Mouse (Mus musculus): ENCODE measurements around the gene 1700003E16Rik. TPM values are rescaled to one million over a fixed set of nuclear protein-coding genes. Genes with fewer than 3 reads are reported as not detected.

The 1700003E16Rik gene
- polyA plus RNA-seq, 1 experiment = 1.9 TPM

DNA sequence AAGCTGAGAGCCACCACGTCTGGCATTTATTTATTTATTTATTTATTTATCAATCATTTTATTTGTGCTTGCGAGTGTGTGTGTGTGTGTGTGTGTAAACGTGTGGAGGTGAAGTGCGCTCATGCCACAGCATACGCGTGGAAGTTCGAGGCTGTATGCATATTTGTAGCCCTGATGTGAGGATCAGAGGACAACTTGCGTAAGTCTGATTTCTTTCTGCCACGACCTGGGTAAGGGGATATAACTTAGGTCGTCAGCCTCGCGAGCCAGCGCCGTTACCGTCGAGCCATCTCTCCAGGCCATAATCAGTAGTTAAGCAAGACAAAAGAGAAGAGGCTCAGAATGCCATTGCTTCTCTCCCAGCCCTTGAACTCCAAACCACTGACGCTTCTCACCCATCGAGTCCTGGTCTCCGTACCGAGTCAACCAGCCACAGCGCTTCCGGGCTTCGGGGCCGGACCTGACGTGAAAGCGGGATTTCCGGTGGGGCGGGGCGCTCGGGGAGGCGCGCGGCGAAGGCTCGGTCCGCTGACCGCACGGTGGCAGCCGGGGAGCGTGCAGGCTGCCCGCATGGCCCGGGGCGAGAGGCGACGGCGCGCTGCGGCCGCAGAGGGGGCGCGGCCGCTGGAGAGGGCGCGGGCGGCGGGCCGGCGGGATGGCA, 41.1 kb upstream of the 1700003E16Rik start, which contains the start of gene Mogs:
Mogs (plus strand) TSS at position 486 of the 661 bp plus-strand sequence.
- Histone ChIP-seq H3K79me2 (ENCODE audit: control insufficient read depth, insufficient read depth) (peaks cover 20% of the 10 kb centered on the region), H3K4me2 (ENCODE audit: low read depth) (peak within 1 kb of the TSS; percentile 88), H3ac (ENCODE audit: control insufficient read depth, insufficient read length) (peak within 1 kb of the TSS; percentile 90), H3K27me3 (ENCODE audit: control insufficient read depth, insufficient read depth, insufficient read length) (no peaks in the 10 kb centered on the region), H3K4me3 (peak within 1 kb of the TSS; percentile 75), H3K36me3 (ENCODE audit: control insufficient read depth, insufficient read depth) (peaks cover 3% of the 10 kb centered on the region)
- peak; percentile 93 for TF ChIP-seq POLR2A (IDR thresholded peaks at IDR 0.05; ENCODE audit: insufficient read length, low read depth)
- peak in 1 of 3 experiments; percentile 10 for TF ChIP-seq MYOD1 (IDR thresholded peaks at IDR 0.05; ENCODE audit: control insufficient read depth in 1 of 3, insufficient read length in 2 of 3, low read depth in 2 of 3)
- TF ChIP-seq POLR2AphosphoS2 (IDR thresholded peaks at IDR 0.05; ENCODE audit: insufficient read length, low read depth) = peak; percentile 83
- TF ChIP-seq MYOG (IDR thresholded peaks at IDR 0.05; ENCODE audit: control insufficient read depth in 1 of 3, insufficient read depth in 1 of 3, insufficient read length in 2 of 3, low read depth in 2 of 3) = no peak

DNA sequence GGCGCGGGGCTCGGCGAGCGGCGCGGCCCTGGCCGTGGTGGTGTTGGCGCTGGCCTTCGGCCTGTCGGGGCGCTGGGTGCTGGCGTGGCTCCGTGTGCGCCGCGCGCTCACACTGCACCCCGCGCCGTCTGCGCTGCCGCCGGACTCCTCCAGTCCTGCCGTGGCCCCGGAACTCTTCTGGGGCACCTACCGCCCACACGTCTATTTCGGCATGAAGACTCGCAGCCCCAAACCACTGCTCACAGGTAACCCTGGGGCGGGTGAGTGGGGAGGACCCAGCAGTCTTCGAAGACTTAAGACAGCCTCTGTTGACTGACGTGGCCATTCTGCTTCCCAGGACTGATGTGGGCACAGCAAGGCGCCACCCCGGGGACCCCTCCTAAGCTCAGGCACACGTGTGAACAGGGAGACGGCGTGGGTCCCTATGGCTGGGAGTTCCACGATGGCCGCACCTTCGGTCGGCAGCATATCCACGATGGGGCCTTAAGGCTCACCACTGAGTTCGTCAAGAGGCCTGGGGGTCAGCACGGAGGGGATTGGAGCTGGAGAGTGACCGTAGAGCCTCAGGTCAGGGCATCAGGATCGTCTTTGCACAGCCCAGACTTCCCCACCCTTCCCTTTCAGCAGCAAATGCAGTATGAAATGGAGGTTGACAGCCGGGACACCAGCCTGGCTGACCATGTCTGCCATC, 40.4 kb upstream of the 1700003E16Rik start:
- Histone ChIP-seq H3K27me3 (ENCODE audit: control insufficient read depth, insufficient read depth, insufficient read length) (no peaks in the 10 kb centered on the region), H3K36me3 (ENCODE audit: control insufficient read depth, insufficient read depth) (no peaks in the 10 kb centered on the region), H3ac (ENCODE audit: control insufficient read depth, insufficient read length) (peak overlapping the region; percentile 90), H3K79me2 (ENCODE audit: control insufficient read depth, insufficient read depth) (peaks cover 20% of the 10 kb centered on the region), H3K4me2 (ENCODE audit: low read depth) (peak overlapping the region; percentile 88), H3K4me3 (peak overlapping the region; percentile 75)
- TF ChIP-seq MYOD1 (IDR thresholded peaks at IDR 0.05; ENCODE audit: control insufficient read depth in 1 of 3, insufficient read length in 2 of 3, low read depth in 2 of 3) (no peak), USF1 (IDR thresholded peaks at IDR 0.05; ENCODE audit: low read depth) (no peak), CEBPB (IDR thresholded peaks at IDR 0.05; ENCODE audit: insufficient read depth, poor library complexity, severe bottlenecking) (no peak), E2F4 (IDR thresholded peaks at IDR 0.05; ENCODE audit: insufficient read depth) (no peak), SRF (IDR thresholded peaks at IDR 0.05; ENCODE audit: control insufficient read depth, insufficient read length, low read depth) (no peak), POLR2AphosphoS2 (IDR thresholded peaks at IDR 0.05; ENCODE audit: insufficient read length, low read depth) (no peak), TCF12 (IDR thresholded peaks at IDR 0.05; ENCODE audit: insufficient read depth, poor library complexity, severe bottlenecking) (no peak), MYOG (IDR thresholded peaks at IDR 0.05; ENCODE audit: control insufficient read depth in 1 of 3, insufficient read depth in 1 of 3, insufficient read length in 2 of 3, low read depth in 2 of 3) (no peak), TCF3 (IDR thresholded peaks at IDR 0.05; ENCODE audit: insufficient read length, low read depth) (no peak), REST (IDR thresholded peaks at IDR 0.05; ENCODE audit: insufficient read depth, insufficient read length) (no peak), MAX (IDR thresholded peaks at IDR 0.05; ENCODE audit: low read depth) (no peak), POLR2A (IDR thresholded peaks at IDR 0.05; ENCODE audit: insufficient read length, low read depth) (no peak)

DNA sequence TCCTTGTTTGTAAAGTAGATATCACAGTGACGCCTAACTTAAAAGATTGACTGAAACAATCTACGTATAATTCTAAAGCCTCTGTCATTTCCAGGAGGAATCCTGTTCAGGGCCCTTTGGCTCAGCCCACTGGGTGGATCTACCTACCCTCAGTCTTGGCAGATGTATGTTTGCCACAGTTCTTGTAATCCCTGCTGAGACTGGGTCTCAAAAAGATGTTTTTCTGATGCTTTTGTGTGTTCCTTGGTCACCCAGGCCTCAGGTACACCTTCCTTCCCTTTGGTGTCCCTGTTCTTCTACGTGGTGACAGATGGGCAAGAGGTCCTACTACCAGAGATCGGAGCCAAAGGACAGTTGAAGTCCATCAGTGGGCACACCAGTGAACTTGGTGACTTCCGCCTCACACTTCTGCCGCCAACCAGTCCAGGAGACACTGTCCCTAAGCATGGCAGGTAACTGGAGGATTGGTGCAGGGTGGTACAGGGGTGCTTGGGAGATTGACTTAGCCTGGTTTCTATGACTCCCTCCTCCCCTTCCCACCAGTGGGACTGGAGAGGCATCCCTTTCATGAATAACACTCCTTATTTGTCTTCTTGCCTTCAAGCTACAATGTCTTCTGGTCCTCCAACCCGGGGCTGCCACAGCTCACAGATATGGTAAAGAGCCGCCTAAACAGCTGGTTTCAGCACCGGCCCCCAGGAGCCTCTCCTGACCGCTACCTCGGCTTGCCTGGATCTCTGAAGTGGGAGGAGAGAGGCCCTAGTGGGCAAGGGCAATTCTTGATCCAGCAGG, 39.6 kb upstream of the 1700003E16Rik start:
- peaks cover 21% of the 10 kb centered on the region for H3K79me2 ChIP-seq (ENCODE audit: control insufficient read depth, insufficient read depth)
- peak overlapping the region; percentile 88 for H3K4me2 ChIP-seq (ENCODE audit: low read depth)
- no peaks in the 10 kb centered on the region for H3K27me3 ChIP-seq (ENCODE audit: control insufficient read depth, insufficient read depth, insufficient read length)
- peak overlapping the region; percentile 90 for H3ac ChIP-seq (ENCODE audit: control insufficient read depth, insufficient read length)
- peak; percentile 28 for TF ChIP-seq POLR2AphosphoS2 (IDR thresholded peaks at IDR 0.05; ENCODE audit: insufficient read length, low read depth)
- no peak for TF ChIP-seq USF1 (IDR thresholded peaks at IDR 0.05; ENCODE audit: low read depth)
- no peaks in the 10 kb centered on the region for H3K36me3 ChIP-seq (ENCODE audit: control insufficient read depth, insufficient read depth)
- H3K4me3 ChIP-seq = peak overlapping the region; percentile 75

DNA sequence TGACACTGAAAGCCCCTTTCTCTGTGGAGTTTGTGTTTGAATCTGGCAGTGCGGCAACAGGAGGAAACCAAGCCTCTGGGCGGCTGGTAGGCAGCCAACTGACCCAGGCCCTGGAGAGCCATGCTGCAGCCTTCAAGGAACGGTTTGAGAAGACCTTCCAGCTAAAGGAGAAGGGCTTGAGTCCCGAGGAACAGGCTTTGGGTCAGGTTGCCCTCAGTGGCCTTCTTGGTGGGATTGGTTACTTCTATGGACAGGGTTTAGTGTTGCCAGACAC, 39.1 kb upstream of the 1700003E16Rik start:
- no peak overlapping the region for H3K4me3 ChIP-seq
- peaks cover 21% of the 10 kb centered on the region for H3K79me2 ChIP-seq (ENCODE audit: control insufficient read depth, insufficient read depth)
- TF ChIP-seq POLR2AphosphoS2 (IDR thresholded peaks at IDR 0.05; ENCODE audit: insufficient read length, low read depth) = no peak
- no peak for TF ChIP-seq USF1 (IDR thresholded peaks at IDR 0.05; ENCODE audit: low read depth)
- no peak for TF ChIP-seq MYOG (IDR thresholded peaks at IDR 0.05; ENCODE audit: control insufficient read depth in 1 of 3, insufficient read depth in 1 of 3, insufficient read length in 2 of 3, low read depth in 2 of 3)
- no peak for TF ChIP-seq TCF3 (IDR thresholded peaks at IDR 0.05; ENCODE audit: insufficient read length, low read depth)
- H3K36me3 ChIP-seq (ENCODE audit: control insufficient read depth, insufficient read depth) = no peaks in the 10 kb centered on the region
- no peak overlapping the region for H3K4me2 ChIP-seq (ENCODE audit: low read depth)
- no peak overlapping the region for H3ac ChIP-seq (ENCODE audit: control insufficient read depth, insufficient read length)
- no peaks in the 10 kb centered on the region for H3K27me3 ChIP-seq (ENCODE audit: control insufficient read depth, insufficient read depth, insufficient read length)

DNA sequence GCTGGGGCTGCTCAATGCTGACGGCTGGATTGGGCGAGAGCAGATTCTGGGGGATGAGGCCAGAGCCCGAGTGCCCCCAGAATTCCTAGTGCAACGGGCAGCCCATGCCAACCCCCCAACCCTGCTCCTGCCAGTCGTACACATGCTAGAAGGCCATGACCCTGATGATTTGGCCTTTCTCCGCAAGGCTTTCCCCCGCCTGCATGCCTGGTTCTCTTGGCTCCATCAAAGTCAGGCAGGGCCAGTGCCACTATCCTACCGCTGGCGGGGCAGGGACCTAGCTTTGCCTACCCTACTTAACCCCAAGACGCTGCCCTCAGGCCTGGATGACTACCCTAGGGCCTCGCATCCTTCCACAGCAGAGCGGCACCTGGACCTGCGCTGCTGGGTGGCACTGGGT, 38.6 kb upstream of the 1700003E16Rik start:
- H3K36me3 ChIP-seq (ENCODE audit: control insufficient read depth, insufficient read depth) = no peaks in the 10 kb centered on the region
- no peak overlapping the region for H3K4me2 ChIP-seq (ENCODE audit: low read depth)
- H3K4me3 ChIP-seq = no peak overlapping the region
- peaks cover 24% of the 10 kb centered on the region for H3K79me2 ChIP-seq (ENCODE audit: control insufficient read depth, insufficient read depth)
- TF ChIP-seq SRF (IDR thresholded peaks at IDR 0.05; ENCODE audit: control insufficient read depth, insufficient read length, low read depth) (no peak), POLR2AphosphoS2 (IDR thresholded peaks at IDR 0.05; ENCODE audit: insufficient read length, low read depth) (peak; percentile 62), CEBPB (IDR thresholded peaks at IDR 0.05; ENCODE audit: insufficient read depth, poor library complexity, severe bottlenecking) (no peak), TCF3 (IDR thresholded peaks at IDR 0.05; ENCODE audit: insufficient read length, low read depth) (no peak)
- no peaks in the 10 kb centered on the region for H3K27me3 ChIP-seq (ENCODE audit: control insufficient read depth, insufficient read depth, insufficient read length)
- no peak overlapping the region for H3ac ChIP-seq (ENCODE audit: control insufficient read depth, insufficient read length)

Data from myocyte (in vitro differentiated cells).